In the genomic region with DNA sequence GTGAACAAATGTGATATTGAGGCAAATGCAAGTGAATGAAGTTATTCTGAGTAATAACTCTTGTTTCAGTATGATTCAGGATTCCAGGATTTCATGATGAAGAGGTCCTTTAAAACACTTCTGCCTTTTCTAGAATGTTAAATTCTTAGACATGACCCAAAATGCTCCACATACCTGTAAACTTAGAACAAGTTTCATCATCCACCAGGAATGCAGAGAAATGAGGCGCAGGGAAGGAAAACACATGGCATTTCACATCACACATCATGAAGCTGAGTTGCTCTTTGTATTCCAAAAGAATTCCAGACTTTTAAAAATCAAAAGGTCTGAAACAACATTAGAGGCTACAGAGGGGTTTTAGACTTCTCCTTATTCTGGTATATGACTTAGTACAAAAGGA, we compare ENCODE assay signal across 13 mouse cellular contexts.
"Had no signal": no experiment of that assay in that cellular context is flagged by ENCODE, and none has a peak within 500 bp of the region (broad histone marks: within the 10 kb centered on the region; RNA-seq: fewer than 3 reads in every experiment).

No protein-coding gene starts in this region.

- H3K9ac ChIP-seq: limb, embryonic 12.5 days; liver, embryonic 14.5 days; midbrain, embryonic 13.5 days; neural tube, embryonic 15.5 days had no signal

- H3K9me3 ChIP-seq: limb, embryonic 12.5 days; midbrain, embryonic 13.5 days; neural tube, embryonic 15.5 days had no signal

- ATAC-seq: midbrain, embryonic 13.5 days had no signal

- H3K36me3 ChIP-seq: limb, embryonic 12.5 days; midbrain, embryonic 13.5 days; neural tube, embryonic 15.5 days had no signal

- H3K4me2 ChIP-seq: limb, embryonic 12.5 days; midbrain, embryonic 13.5 days; neural tube, embryonic 15.5 days had no signal

- DNase-seq: kidney, adult 11 months; kidney, adult 9 months; kidney, postnatal 36 days; layer of hippocampus, adult 9-11 months; layer of hippocampus, postnatal 36 days; spleen, adult 18-20 months; thymus, adult 18-20 months; thymus, postnatal 14 days had no signal

- H3K27ac ChIP-seq: kidney, postnatal 0 days; limb, embryonic 12.5 days; liver, embryonic 14.5 days; midbrain, embryonic 13.5 days; neural tube, embryonic 15.5 days had no signal

- H3K4me3 ChIP-seq: limb, embryonic 12.5 days; midbrain, embryonic 13.5 days; neural tube, embryonic 15.5 days had no signal

- H3K4me1 ChIP-seq: limb, embryonic 12.5 days; midbrain, embryonic 13.5 days; neural tube, embryonic 15.5 days had no signal

- H3K27me3 ChIP-seq: limb, embryonic 12.5 days; midbrain, embryonic 13.5 days; neural tube, embryonic 15.5 days had no signal
